Mouse (Mus musculus): Measurements from ENCODE around the gene Rnf157.

Gene Rnf157

DNA sequence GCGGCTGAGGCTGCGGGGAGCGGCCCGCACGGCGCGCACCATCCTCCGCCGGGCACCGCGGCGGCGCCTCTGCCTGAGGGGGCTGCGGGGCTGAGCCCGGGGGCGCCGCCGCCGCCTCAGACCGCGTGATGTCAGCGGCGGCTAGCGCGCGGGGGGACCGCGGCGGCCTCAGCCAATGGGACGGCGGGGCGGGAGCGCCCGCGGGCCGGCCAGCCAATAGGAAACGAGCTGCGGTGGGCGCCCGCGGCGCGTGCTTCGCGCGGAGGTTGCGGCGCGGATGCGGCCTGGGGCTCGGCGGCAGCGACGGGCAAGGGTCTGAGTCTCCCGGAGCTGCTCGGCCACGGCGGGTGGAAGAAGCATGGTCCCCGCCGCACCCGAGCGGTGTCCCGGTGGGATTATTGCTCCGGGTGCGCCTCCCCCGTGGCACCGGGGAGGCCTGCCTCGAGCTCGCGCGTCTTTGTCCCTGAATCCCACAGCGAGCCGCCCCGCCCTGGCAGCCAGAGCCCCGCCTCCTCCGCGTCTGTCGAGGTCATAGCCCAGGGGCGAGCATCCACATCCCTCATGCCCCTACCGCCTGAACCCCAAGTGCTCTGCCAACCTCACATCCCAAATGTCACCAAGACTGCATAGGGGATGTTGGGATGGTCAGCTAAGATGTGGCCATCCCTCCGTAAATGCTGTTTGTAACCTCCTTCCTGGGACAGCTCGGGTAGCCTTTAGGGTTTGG lies at the start of gene Rnf157:
Rnf157 (minus strand) TSS at position 129 of the 727 bp plus-strand sequence.
- peak; percentile 83 to 89 for DNase-seq (ENCODE audit: low spot score in 2 of 2)

DNA sequence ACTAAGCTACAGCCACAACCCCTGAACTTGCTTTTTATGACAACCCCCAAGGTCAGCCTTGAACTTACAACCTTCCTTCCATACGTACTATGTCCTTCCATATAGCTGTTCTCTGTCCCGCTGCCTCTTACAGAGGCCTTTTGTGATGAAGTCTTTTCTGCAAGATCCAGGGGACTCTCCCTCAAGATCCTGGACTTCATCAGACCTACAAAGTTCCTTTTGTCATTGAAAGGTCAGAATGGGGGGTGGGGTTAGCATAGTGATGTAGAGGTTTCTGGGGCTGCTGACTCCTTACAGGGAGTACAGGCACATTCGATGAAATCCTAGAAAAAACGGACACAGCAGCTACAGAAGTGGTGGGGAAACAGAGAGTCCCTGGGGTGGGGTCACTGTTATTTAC lies 47.0 kb upstream of the Rnf157 start:
- no peak for DNase-seq (ENCODE audit: low spot score in 2 of 2)

DNA sequence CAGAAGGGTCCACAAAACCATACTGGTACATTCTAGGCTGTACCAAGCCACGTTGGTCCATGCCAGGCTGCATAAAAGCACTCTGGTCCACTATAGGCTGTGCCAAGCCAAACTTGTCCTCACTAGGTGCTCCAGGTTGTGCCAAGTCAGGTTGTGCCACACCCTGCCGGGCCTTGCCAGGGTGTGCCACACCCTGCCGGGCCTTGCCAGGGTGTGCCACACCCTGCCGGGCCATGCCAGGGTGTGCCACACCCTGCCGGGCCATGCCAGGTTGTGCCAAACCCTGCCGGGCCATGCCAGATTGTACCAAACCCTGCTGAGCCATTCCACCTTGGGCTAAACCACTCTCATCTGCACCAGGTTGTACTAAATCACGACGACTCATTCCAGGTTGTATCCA lies 43.4 kb upstream of the Rnf157 start:
- no peak for DNase-seq (ENCODE audit: low spot score in 2 of 2)

- no peak for DNase-seq (ENCODE audit: low spot score in 2 of 2)
These were observed 41.1 kb upstream of the Rnf157 start for GRCm38 (mm10) chr11:116453889-116454288.

- no peak for DNase-seq (ENCODE audit: low spot score in 2 of 2)
These were observed 36.5 kb upstream of the Rnf157 start for GRCm38 (mm10) chr11:116449341-116449740.

DNA sequence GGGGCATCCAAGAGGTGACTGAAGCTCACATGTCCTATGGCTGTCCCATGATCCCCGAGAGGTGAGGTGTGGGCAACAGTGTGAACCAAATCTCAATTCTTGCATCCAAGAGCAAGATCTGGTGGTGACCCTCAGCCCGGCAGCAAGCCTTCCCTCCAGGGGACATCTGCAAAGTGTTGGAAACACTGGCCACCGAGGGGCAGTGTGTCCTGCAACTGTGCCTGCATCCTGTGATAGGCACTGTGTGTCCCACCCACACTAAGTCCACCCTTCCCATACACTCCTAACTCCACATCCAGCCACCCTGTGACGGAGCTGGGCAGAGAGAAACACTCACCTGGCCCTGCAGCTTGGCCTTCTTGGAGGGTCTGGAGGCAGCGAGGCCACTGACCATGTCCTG lies 35.0 kb upstream of the Rnf157 start:
- no peak for DNase-seq (ENCODE audit: low spot score in 2 of 2)

- DNase-seq (ENCODE audit: low spot score in 2 of 2): no peak
These were observed 33.6 kb upstream of the Rnf157 start for GRCm38 (mm10) chr11:116446308-116446887.

DNA sequence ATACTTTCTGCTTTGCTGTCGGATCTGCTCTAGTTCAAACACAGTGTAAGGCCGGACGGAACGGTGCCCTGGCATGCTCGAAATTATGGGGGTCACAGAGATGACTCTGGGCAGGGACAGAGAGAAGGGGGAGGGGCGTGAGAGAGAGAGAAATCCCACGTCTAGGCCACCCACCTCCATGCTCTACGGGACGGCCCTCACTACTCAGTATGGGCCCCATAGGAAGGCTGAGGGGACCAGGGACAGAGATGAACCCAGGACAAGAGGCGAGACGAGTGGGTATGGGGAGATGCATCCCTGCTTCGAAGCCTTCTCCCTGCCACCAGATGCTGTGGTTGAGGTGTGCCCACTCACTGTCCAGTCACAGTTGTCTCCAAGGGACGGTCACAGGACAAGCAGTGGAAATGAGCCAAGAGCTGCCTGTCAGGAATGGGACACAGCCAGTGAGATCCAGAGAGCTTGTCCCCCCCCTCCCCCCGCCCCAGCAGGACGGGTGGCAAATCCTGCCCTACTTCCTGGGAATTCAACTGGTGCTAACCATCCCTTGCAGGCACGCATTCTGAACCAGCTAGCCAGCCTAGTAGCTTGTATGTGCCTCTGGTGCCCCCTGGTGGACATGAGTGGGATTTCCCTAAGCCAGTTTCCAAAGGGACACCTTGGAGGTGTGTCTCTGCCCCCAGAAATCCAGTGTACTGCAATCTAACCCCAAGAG lies 32.9 kb upstream of the Rnf157 start:
- DNase-seq (ENCODE audit: low spot score in 2 of 2): peak; percentile 95

- DNase-seq (ENCODE audit: low spot score in 2 of 2): no peak
These were observed 31.1 kb upstream of the Rnf157 start for GRCm38 (mm10) chr11:116443935-116444334.

GRCm38 (mm10) chr11:116443311-116443710 lies 30.5 kb upstream of the Rnf157 start:
- DNase-seq (ENCODE audit: low spot score in 2 of 2): no peak

GRCm38 (mm10) chr11:116442867-116443177 lies 30.0 kb upstream of the Rnf157 start:
- no peak for DNase-seq (ENCODE audit: low spot score in 2 of 2)

DNA sequence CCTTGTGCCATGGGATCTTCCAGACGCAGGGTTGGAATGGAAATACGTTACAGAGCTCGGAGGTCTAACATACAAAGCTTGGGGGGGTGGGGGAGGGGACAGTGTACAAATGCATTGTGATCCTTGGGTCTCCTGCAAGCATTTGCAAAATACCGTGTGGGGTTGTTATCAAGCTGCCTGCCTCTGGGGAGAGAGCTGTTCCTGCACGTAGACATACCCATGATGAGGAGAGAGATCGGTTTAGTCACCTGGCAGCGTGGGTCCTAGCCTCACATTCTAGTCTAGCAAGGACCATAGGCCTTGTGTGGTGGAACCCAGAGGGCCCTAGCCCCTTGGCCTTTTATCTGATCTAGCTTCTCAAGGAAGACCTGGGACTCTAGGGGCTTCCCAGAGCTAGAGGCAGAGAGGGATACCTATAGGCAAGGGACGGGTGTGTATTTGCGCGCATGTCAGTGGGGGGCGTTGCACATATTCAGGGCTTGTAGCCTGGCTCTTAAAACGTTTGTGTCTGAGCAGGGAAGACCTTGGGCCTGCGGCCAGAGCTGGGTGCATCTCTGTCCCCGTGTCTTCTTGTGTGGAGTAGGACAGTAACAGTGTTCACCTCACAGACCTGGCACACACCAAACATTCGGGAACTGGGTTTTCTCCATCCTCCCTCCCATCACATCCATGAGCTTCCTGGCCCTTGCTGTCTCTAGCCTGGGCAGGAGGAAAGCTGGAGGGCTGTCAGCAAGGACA lies 29.5 kb upstream of the Rnf157 start:
- no peak for DNase-seq (ENCODE audit: low spot score in 2 of 2)

DNA sequence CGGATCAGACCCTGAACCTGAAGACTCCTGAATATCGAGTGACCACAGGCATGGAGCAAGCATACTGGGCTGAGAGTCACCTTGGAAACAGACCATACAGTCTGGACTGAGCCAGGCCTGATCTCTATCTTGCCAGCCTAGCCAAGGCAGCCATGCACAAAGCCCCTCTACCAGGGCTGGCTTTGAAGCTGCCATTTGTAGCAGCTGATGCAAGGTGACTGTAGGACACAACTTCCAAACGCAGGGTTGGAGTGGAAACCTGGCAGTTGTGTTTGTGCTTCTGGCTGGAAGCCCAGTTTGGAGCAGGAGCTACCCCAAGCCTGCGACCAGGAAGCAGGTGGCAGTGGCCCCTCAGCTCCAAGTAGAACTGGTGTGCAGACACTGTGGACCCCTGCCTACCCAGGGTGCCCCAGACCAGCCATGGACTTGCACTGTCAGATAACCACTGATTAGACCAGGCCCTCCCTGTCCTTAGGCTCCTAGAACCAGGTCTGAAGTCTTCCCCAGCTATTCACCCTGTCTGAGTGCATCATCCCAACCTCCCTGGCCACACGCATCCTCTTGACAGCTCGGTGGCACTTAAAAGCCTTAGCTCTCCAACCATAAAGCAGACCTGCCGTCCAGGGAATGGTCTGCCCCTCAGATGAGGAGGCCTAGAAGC lies 27.7 kb upstream of the Rnf157 start:
- no peak for DNase-seq (ENCODE audit: low spot score in 2 of 2)

DNA sequence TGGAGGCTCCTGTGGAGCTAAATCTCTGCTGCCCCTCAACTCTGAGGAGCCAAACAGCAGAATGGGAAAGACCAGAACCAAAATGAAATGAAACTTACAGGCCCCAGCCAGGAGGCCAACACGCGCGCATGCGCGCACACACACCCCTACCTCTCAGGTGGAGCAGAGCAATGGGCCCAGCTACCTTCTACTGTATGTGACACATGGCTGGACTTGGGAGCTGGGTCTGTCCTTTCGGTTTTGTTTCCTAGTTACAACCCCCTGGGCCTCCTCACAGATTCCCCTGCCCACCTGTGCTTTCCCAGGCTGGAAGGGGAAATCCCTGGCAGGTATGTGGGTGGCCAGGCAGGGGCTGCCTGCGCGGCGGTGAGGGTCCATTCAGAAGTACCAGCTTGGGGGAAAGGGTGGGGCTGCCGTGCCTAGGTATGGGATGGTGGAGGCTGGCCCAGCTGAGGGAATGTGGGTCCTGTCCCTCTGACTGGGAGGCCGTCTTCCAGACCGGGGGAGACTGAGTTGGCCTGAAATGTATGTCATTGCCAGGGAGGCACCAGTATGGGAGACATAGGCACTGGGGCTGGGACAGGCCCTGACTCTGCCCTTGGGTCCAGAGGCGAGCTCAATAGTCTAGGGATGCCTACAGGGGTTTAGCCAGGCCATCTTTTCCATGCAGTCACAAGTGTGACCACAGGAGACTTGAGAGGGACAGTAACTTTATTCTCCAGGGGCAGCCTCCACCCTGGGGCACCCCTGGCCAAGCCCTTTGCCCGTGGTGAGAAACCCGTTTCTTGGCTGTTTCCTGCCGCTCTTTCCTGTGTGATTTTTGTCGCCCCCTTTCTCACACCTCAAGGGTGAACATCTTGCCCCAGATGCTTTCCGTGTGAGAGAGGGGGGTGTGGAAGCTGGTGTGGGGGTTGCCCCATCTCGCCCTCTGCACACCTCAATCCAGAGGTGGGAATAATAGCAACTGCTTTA lies 26.7 kb upstream of the Rnf157 start:
- DNase-seq (ENCODE audit: low spot score in 2 of 2): no peak

- no peak for DNase-seq (ENCODE audit: low spot score in 2 of 2)
These were observed 24.7 kb upstream of the Rnf157 start for GRCm38 (mm10) chr11:116437541-116437940.

- no peak for DNase-seq (ENCODE audit: low spot score in 2 of 2)
These were observed 24.0 kb upstream of the Rnf157 start for GRCm38 (mm10) chr11:116436725-116437331.

GRCm38 (mm10) chr11:116435992-116436724 lies 23.3 kb upstream of the Rnf157 start:
- DNase-seq (ENCODE audit: low spot score in 2 of 2): no peak

DNA sequence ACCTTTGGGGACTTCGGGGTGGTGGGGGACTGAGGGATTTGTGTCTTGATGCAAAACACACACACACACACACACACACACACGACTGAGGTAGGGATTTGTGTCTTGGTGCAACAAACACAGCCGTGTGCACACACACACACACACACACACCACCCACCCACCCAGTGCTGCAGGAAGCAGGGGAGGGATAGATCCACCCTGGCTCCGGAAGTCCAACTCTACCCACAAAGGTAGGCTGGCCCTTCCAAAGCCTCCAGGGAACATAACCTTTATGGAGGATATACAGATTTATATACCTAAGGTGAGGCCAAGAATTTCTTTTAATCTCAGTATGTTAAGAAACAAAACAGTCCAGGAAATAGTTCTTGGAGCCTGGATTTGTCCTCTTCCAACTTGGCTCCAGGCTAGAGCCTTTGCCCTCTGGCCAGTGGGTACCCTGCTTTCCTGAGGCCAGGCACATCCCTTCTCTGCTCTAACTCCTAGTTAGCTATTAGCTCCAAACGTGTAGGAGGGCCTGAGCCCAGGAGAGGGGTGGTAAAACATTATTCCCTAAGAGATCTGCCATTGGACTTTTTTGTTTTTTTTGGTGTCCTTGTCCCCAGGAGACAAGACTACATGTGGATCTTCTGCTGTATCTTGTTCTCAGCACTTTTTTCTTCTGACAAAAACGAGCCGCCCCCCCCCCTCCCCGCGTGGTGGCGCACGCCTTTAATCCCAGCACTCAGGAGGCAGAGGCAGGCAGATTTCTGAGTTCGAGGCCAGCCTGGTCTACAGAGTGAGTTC lies 22.3 kb upstream of the Rnf157 start:
- no peak for DNase-seq (ENCODE audit: low spot score in 2 of 2)

Measured in cerebellum, postnatal 4 days (tissue).